ENCODE assay signal across 10 mouse cellular contexts in genomic region chr10:18463071-18463841, GRCm38 (mm10).
DNase-seq lines count a peak whose midpoint lies in the region; ATAC-seq and TF ChIP-seq lines count a peak whose summit lies in the region.
"Had no signal": no experiment of that assay in that cellular context is flagged by ENCODE, and none has a peak within 500 bp of the region (broad histone marks: within the 10 kb centered on the region; RNA-seq: fewer than 3 reads in every experiment).

No protein-coding gene starts in this region.

- TF ChIP-seq CTCF in liver, adult 2 months (IDR thresholded peaks at IDR 0.05; ENCODE audit: low read depth, low read length): no peak

- H3K79me2 ChIP-seq in liver, adult 2 months (ENCODE audit: control insufficient read depth, insufficient read depth, low read length): peaks cover 10% of the 10 kb centered on the region; the same call in 1 of the 2 replicates

- no peaks in the 10 kb centered on the region for H3K9me3 ChIP-seq in hindbrain, embryonic 16.5 days (ENCODE audit: control insufficient read depth, low read length)
- no peaks in the 10 kb centered on the region for H3K9me3 ChIP-seq in stomach, embryonic 14.5 days (ENCODE audit: control insufficient read depth, low read depth, low read length)

- no peak overlapping the region for H3K27ac ChIP-seq in liver, adult 2 months (replicated peaks; ENCODE audit: insufficient read depth, low read depth, low read length)
- H3K27ac ChIP-seq in hindbrain, embryonic 16.5 days (ENCODE audit: low read depth, low read length): no peak overlapping the region
- peak overlapping the region; percentile 40; the same call in 1 of the 2 replicates for H3K27ac ChIP-seq in stomach, embryonic 14.5 days (ENCODE audit: low read length)

- H3K4me3 ChIP-seq in liver, adult 2 months (ENCODE audit: insufficient read depth, low read depth, low read length): no peak overlapping the region
- H3K4me3 ChIP-seq in hindbrain, embryonic 16.5 days (ENCODE audit: low read length): peak overlapping the region; percentile 21
- H3K4me3 ChIP-seq in stomach, embryonic 14.5 days (ENCODE audit: low read depth, low read length): no peak overlapping the region

- DNase-seq in cerebellum, postnatal 36 days: no peak
- peak; percentile 11 for DNase-seq in liver, adult 2 months (ENCODE audit: extremely low read depth, low read depth, low spot score)
- DNase-seq in liver: no peak
- no peak for DNase-seq in adrenal gland, adult (ENCODE audit: inconsistent age in 2 of 2, low spot score in 1 of 2)
- DNase-seq in right cerebral cortex, adult 18-20 months: no peak
- DNase-seq: gastrocnemius, postnatal 25 days; thymus, adult 18-20 months had no signal

- H3K27me3 ChIP-seq in liver, adult 2 months (ENCODE audit: control insufficient read depth, insufficient read depth, low read length): no peaks in the 10 kb centered on the region
- no peaks in the 10 kb centered on the region for H3K27me3 ChIP-seq in hindbrain, embryonic 16.5 days (replicated peaks; ENCODE audit: control insufficient read depth, insufficient read depth, low read length)
- no peaks in the 10 kb centered on the region for H3K27me3 ChIP-seq in stomach, embryonic 14.5 days (ENCODE audit: control insufficient read depth, insufficient read depth, low read length)

- ATAC-seq in cerebellum, adult (ENCODE audit: insufficient number of reproducible peaks, low FRiP score, low TSS enrichment): peak; percentile 46; the same call in 1 of the 2 replicates
- ATAC-seq in hindbrain, embryonic 16.5 days: 0 out of 2 replicates have a peak, but pooled peaks have one; percentile 55
- ATAC-seq in stomach, embryonic 14.5 days (ENCODE audit: insufficient number of reproducible peaks, insufficient read depth, low FRiP score, low read depth): no peak; the same call in 1 of the 2 replicates

- H3K4me2 ChIP-seq in hindbrain, embryonic 16.5 days (ENCODE audit: low read length): peak overlapping the region; percentile 45
- peak overlapping the region; percentile 15; the same call in 1 of the 2 replicates for H3K4me2 ChIP-seq in stomach, embryonic 14.5 days (replicated peaks; ENCODE audit: low read depth, low read length)

- H3K36me3 ChIP-seq in liver, adult 2 months (ENCODE audit: control insufficient read depth, insufficient read depth, low read length): no peaks in the 10 kb centered on the region
- H3K36me3 ChIP-seq in hindbrain, embryonic 16.5 days (ENCODE audit: control insufficient read depth, insufficient read depth, low read length): no peaks in the 10 kb centered on the region
- no peaks in the 10 kb centered on the region for H3K36me3 ChIP-seq in stomach, embryonic 14.5 days (ENCODE audit: control insufficient read depth, insufficient read depth, low read length)

- H3K9ac ChIP-seq in liver, adult 2 months (ENCODE audit: low read depth, low read length): no peak overlapping the region
- H3K9ac ChIP-seq in hindbrain, embryonic 16.5 days (ENCODE audit: low read depth, low read length): peak overlapping the region; percentile 33; the same call in 1 of the 2 replicates
- no peak overlapping the region for H3K9ac ChIP-seq in stomach, embryonic 14.5 days (replicated peaks; ENCODE audit: low read depth, low read length)

- H3K4me1 ChIP-seq in liver, adult 2 months (ENCODE audit: control insufficient read depth, insufficient read depth, low read length): 0 out of 2 replicates have a peak, but pooled peaks cover 3% of the 10 kb centered on the region
- H3K4me1 ChIP-seq in hindbrain, embryonic 16.5 days (ENCODE audit: control insufficient read depth, insufficient read depth, low read depth, low read length): peaks cover 18% of the 10 kb centered on the region
- no peaks in the 10 kb centered on the region for H3K4me1 ChIP-seq in stomach, embryonic 14.5 days (ENCODE audit: control insufficient read depth, insufficient read depth, low read length)

- 48% methylated on average over 23 of the region's 23 CpGs for WGBS in liver, adult 2 months
- 31% methylated on average over 23 of the region's 23 CpGs for WGBS in hindbrain, embryonic 16.5 days
- WGBS in stomach, embryonic 14.5 days: 68% methylated on average over 23 of the region's 23 CpGs

- no peak for TF ChIP-seq POLR2A in liver, adult 2 months (IDR thresholded peaks at IDR 0.05; ENCODE audit: extremely low read depth, insufficient read depth, low read length)
